Mouse (Mus musculus): ENCODE measurements at regions not wholly inside any gene's neighbourhood (a gene's known extent, or its start where the extent isn't known, plus 50 kb on each side); places are given as distances from the start of the nearest gene placed in this dataset.

GRCm38 (mm10) chr5:101239298-101240118 lies 394.0 kb downstream of the Gpat3 start:
- TF ChIP-seq POLR2A (IDR thresholded peaks at IDR 0.05; ENCODE audit: borderline replicate concordance, extremely low read depth, insufficient read depth, insufficient read length, poor library complexity, severe bottlenecking) (no peak), CTCF (IDR thresholded peaks at IDR 0.05; ENCODE audit: borderline replicate concordance, extremely low read depth, insufficient read depth, insufficient read length) (no peak)

Data from brain, embryonic 14.5 days (tissue).